Mouse (Mus musculus) MEL (cell line): Measurements from ENCODE around the gene Chchd5. TPM values are rescaled to one million over a fixed set of nuclear protein-coding genes. Genes with fewer than 3 reads are reported as not detected.

Experiments used
- DNase-seq: peaks from one replicate; pipeline ENCODE4 v3.0.0; 2011; ENCODE audit warnings: low read depth, low spot score
- H3K27ac ChIP-seq: 2 replicates; pipeline ENCODE4 v1.5.1; 2012; ENCODE audit warnings: low read depth, mild to moderate bottlenecking, control low read depth, low read length, moderate library complexity; ENCODE audit not compliant: control insufficient read depth
- H3K27me3 ChIP-seq, 2 experiments: fragments of 150-350 bp in 1 of 2; sonication (generic) in 1 of 2; 2 replicates each; pipeline ENCODE4 v1.6.1; 2012; ENCODE audit warnings: low read length in 2 of 2, mild to moderate bottlenecking in 2 of 2, improper control_type of control experiment in 1 of 2, moderate library complexity in 1 of 2; ENCODE audit not compliant: insufficient read depth in 2 of 2, control insufficient read depth in 1 of 2
- H3K36me3 ChIP-seq, 2 experiments: 2 replicates each; pipeline ENCODE4 v1.6.1; 2012 to 2014; ENCODE audit warnings: low read length in 2 of 2, improper control_type of control experiment in 1 of 2, inconsistent platforms in 1 of 2, mild to moderate bottlenecking in 1 of 2; ENCODE audit not compliant: insufficient read depth in 2 of 2, control insufficient read depth in 1 of 2
- H3K4me1 ChIP-seq, 2 experiments: fragments of 150-350 bp in 1 of 2; sonication (generic) in 1 of 2; 2 replicates each; pipeline ENCODE4 v1.6.1; 2012; ENCODE audit warnings: low read length in 2 of 2, improper control_type of control experiment in 1 of 2, mild to moderate bottlenecking in 1 of 2; ENCODE audit not compliant: insufficient read depth in 2 of 2, control insufficient read depth in 1 of 2
- H3K4me3 ChIP-seq, 2 experiments: fragments of 150-350 bp in 1 of 2; sonication (generic) in 1 of 2; 2 replicates each; pipeline ENCODE4 v1.5.1; 2012; ENCODE audit warnings: low read depth in 2 of 2, low read length in 2 of 2, mild to moderate bottlenecking in 2 of 2, moderate library complexity in 2 of 2, control low read depth in 1 of 2, improper control_type of control experiment in 1 of 2; ENCODE audit not compliant: control insufficient read depth in 1 of 2, insufficient read depth in 1 of 2
- H3K79me2 ChIP-seq: 2 replicates; pipeline ENCODE4 v1.6.1; 2012; ENCODE audit warnings: mild to moderate bottlenecking, low read length, moderate library complexity; ENCODE audit not compliant: control insufficient read depth, poor library complexity, insufficient read depth
- H3K9ac ChIP-seq: 2 replicates; pipeline ENCODE4 v1.6.1; 2012; ENCODE audit warnings: low read depth, mild to moderate bottlenecking, control low read depth, low read length, moderate library complexity; ENCODE audit not compliant: control insufficient read depth, poor library complexity, severe bottlenecking
- H3K9me3 ChIP-seq: fragments of 150-350 bp; sonication (generic); replicated peaks from 2 replicates; pipeline ENCODE4 v1.6.1; 2012; ENCODE audit warnings: mild to moderate bottlenecking, low read length, improper control_type of control experiment, moderate library complexity; ENCODE audit not compliant: insufficient read depth
- BHLHE40 ChIP-seq: IDR thresholded peaks from 2 replicates; pipeline ENCODE4 v1.6.1; 2012; ENCODE audit warnings: low read depth, mild to moderate bottlenecking, inconsistent platforms, low read length, improper control_type of control experiment, borderline replicate concordance
- CHD2 ChIP-seq: IDR thresholded peaks from 2 replicates; pipeline ENCODE4 v1.6.1; 2011; ENCODE audit warnings: low read length, improper control_type of control experiment
- CTCF ChIP-seq, 3 experiments: IDR thresholded peaks in 2 of 3; conservative IDR thresholded peaks in 1 of 3; 2 replicates each; pipeline ENCODE4 v1.5.1; 2011 to 2012; ENCODE audit warnings: low read length in 3 of 3, low read depth in 2 of 3, mild to moderate bottlenecking in 2 of 3, improper control_type of control experiment in 1 of 3, inconsistent platforms in 1 of 3, mixed read lengths in 1 of 3, moderate library complexity in 1 of 3; ENCODE audit not compliant: control insufficient read depth in 1 of 3, insufficient read depth in 1 of 3, poor library complexity in 1 of 3, severe bottlenecking in 1 of 3
- ELF1 ChIP-seq: IDR thresholded peaks from 2 replicates; pipeline ENCODE4 v1.6.1; 2014; ENCODE audit warnings: low read depth, mild to moderate bottlenecking, inconsistent platforms, low read length, improper control_type of control experiment, moderate library complexity
- EP300 ChIP-seq, 2 experiments: IDR thresholded peaks; 2 replicates each; pipeline ENCODE4 v1.6.1; 2011; ENCODE audit warnings: improper control_type of control experiment in 2 of 2, low read length in 2 of 2, low read depth in 1 of 2, mild to moderate bottlenecking in 1 of 2
- ETS1 ChIP-seq: IDR thresholded peaks from 2 replicates; pipeline ENCODE4 v1.6.1; 2012; ENCODE audit warnings: low read depth, mild to moderate bottlenecking, inconsistent platforms, low read length, improper control_type of control experiment, moderate library complexity
- GATA1 ChIP-seq: IDR thresholded peaks from 2 replicates; pipeline ENCODE4 v1.6.1; 2011; ENCODE audit warnings: low read depth, low read length, improper control_type of control experiment
- JUND ChIP-seq: IDR thresholded peaks from 2 replicates; pipeline ENCODE4 v1.6.1; 2011; ENCODE audit warnings: low read depth, mild to moderate bottlenecking, improper control_type of control experiment, low read length
- KAT2A ChIP-seq: conservative IDR thresholded peaks from 2 replicates; pipeline ENCODE4 v1.6.1; 2012; ENCODE audit warnings: low read depth, low read length, improper control_type of control experiment, inconsistent platforms
- MAFK ChIP-seq: IDR thresholded peaks from 2 replicates; pipeline ENCODE4 v1.6.1; 2011; ENCODE audit warnings: low read depth, mild to moderate bottlenecking, low read length, improper control_type of control experiment, borderline replicate concordance
- MAX ChIP-seq: IDR thresholded peaks from 2 replicates; pipeline ENCODE4 v1.6.1; 2011; ENCODE audit warnings: low read length, improper control_type of control experiment
- MAZ ChIP-seq: IDR thresholded peaks from 2 replicates; pipeline ENCODE4 v1.6.1; 2012; ENCODE audit warnings: low read depth, mild to moderate bottlenecking, inconsistent platforms, low read length, improper control_type of control experiment
- MXI1 ChIP-seq: IDR thresholded peaks from 2 replicates; pipeline ENCODE4 v1.6.1; 2011; ENCODE audit warnings: mild to moderate bottlenecking, low read depth, low read length, improper control_type of control experiment
- MYB ChIP-seq: IDR thresholded peaks from 2 replicates; pipeline ENCODE4 v1.6.1; 2011; ENCODE audit warnings: mild to moderate bottlenecking, low read depth, low read length, improper control_type of control experiment
- NRF1 ChIP-seq: IDR thresholded peaks from 2 replicates; pipeline ENCODE4 v1.6.1; 2014; ENCODE audit warnings: low read depth, mild to moderate bottlenecking, inconsistent platforms, low read length, improper control_type of control experiment, moderate library complexity; ENCODE audit not compliant: poor library complexity, insufficient read depth, severe bottlenecking
- POLR2A ChIP-seq, 2 experiments: IDR thresholded peaks; 2 replicates each; pipeline ENCODE4 v1.6.1; 2011 to 2012; ENCODE audit warnings: low read length in 2 of 2, mild to moderate bottlenecking in 2 of 2, control low read depth in 1 of 2, improper control_type of control experiment in 1 of 2, low read depth in 1 of 2, moderate library complexity in 1 of 2; ENCODE audit not compliant: control insufficient read depth in 1 of 2, insufficient read depth in 1 of 2, poor library complexity in 1 of 2
- RCOR1 ChIP-seq: IDR thresholded peaks from 2 replicates; pipeline ENCODE4 v1.6.1; 2012; ENCODE audit warnings: low read depth, mild to moderate bottlenecking, inconsistent platforms, low read length, improper control_type of control experiment
- SIN3A ChIP-seq: IDR thresholded peaks from 2 replicates; pipeline ENCODE4 v1.6.1; 2012; ENCODE audit warnings: low read length, improper control_type of control experiment, inconsistent platforms
- TAL1 ChIP-seq: IDR thresholded peaks from 2 replicates; pipeline ENCODE4 v1.6.1; 2012; ENCODE audit warnings: mild to moderate bottlenecking, inconsistent platforms, low read length, moderate library complexity, mixed read lengths
- TCF12 ChIP-seq: IDR thresholded peaks from 2 replicates; pipeline ENCODE4 v1.6.1; 2014; ENCODE audit warnings: low read depth, mild to moderate bottlenecking, inconsistent platforms, low read length, improper control_type of control experiment, moderate library complexity
- USF1 ChIP-seq: IDR thresholded peaks from 2 replicates; pipeline ENCODE4 v1.6.1; 2014; ENCODE audit warnings: low read depth, mild to moderate bottlenecking, inconsistent platforms, low read length, improper control_type of control experiment, moderate library complexity
- ZKSCAN1 ChIP-seq: IDR thresholded peaks from 2 replicates; pipeline ENCODE4 v1.6.1; 2012; ENCODE audit warnings: low read depth, mild to moderate bottlenecking, inconsistent platforms, low read length, improper control_type of control experiment, moderate library complexity
- ZNF384 ChIP-seq: IDR thresholded peaks from 2 replicates; pipeline ENCODE4 v1.6.1; 2012; ENCODE audit warnings: low read depth, mild to moderate bottlenecking, inconsistent platforms, low read length, improper control_type of control experiment
- polyA plus RNA-seq, 2 experiments: library from polyadenylated mRNA; stranded (reverse) in 1 of 2; unstranded in 1 of 2; fragments of >175 nt in 1 of 2; fragments of >200 nt in 1 of 2; gene quantifications; 2 replicates each; pipeline versions ENCODE4 v1.2.1 to v1.2.4; 2012; ENCODE audit warnings: low replicate concordance in 2 of 2, low read depth in 1 of 2; ENCODE audit not compliant: insufficient read length in 2 of 2, insufficient read depth in 1 of 2, missing spikeins in 1 of 2
- total RNA-seq: library from RNA; depleted of rRNA; stranded (reverse); fragments of 300-350 nt; gene quantifications from 2 replicates; pipeline ENCODE4 v1.2.3, GENCODE M21; 2012

Gene Chchd5
- total and polyA plus RNA-seq, 3 experiments, result 15.9 to 23.7 TPM; not detected in 1

DNA sequence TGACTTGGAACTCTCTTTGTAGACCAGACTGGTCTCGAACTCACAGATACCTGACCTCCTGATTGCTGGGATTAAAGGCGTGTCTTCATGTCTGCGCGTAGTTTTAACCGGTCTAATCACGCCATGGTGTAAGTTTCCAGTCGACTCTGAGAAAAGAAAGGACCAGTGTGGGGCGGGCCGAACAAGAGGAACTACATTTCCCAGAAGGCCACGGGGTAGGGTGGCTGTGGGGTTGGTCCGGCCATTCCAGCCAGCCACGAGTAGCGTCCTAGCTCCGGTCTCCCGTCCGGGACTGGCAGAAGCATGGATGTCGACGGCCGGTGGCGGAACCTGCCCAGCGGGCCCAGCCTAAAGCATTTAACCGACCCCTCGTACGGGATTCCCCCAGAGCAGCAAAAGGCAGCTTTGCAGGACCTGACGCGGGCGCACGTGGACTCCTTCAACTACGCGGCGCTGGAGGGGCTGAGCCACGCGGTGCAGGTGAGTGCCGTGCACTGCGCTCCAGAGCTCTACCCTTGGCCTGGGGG, 28.7 kb upstream of the Chchd5 start, which contains the start of gene Polr1b (continued):
- TF ChIP-seq ETS1, result peak; percentile 62; the same call in 1 of the 2 replicates
- TF ChIP-seq USF1, result no peak

DNA sequence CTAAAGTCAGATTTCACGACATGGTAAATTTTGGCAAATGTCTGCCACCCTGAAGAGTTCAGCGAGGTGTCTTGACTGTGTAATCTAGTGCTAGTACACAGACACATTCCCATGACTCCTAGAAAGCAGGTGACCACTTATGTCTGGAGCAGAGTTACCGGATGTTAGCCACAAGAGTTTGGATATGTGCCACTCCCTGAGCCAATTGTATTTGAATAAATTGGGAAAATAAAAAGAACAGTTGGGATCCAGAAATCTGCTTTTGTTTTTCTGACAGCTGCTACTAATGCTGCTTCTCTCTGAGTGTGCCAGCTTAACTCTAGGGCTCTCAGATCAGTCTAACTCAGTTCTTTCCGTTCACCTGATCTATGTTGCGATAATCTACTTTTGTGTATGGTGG, 16.6 kb upstream of the Chchd5 start:
- H3K9me3 ChIP-seq, result no peaks in the 10 kb centered on the region
- no peak overlapping the region for H3K4me3 ChIP-seq
- peaks cover 0 to 29% of the 10 kb centered on the region in 2 experiments; a peak in 2 of 4 replicates for H3K36me3 ChIP-seq
- no peak overlapping the region for H3K27ac ChIP-seq
- no peaks in the 10 kb centered on the region for H3K4me1 ChIP-seq
- TF ChIP-seq MXI1 (no peak), RCOR1 (no peak), USF1 (no peak)
- no peak for DNase-seq
- H3K27me3 ChIP-seq, result no peaks in the 10 kb centered on the region
- no peaks in the 10 kb centered on the region for H3K79me2 ChIP-seq
- H3K9ac ChIP-seq, result no peak overlapping the region

DNA sequence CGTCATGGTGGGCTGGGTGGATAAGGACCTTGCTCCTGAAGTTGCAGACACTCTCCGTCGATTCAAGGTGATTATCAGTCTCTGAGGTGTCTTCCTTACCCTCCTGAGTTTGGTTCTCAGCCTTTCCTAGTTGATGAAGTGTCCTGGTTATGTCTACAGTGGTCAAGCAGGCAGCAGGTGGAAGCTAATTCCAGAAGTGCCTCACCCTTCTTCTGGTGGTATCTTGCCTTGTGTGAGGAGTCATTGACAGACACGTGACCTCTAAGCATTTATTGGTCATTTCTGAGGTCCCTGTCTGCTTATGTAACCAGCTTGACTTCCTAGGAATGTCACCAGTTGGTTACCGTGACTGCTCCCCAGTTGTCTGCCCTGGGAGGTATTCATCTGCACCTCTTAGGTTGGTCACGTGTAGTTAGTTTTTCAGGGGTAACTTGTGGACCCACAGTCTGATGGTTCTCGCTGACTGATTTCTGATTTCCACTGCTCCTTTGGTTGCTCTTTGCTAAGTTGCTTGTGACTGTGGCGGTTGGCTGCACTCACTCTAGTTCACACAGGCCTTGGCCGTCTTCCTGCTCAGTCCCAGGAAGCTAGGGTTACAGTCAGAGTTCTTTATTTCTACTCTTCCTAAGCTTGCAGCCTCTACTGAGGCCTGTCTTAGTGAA, 13.7 kb upstream of the Chchd5 start:
- Histone ChIP-seq H3K9me3 (no peaks in the 10 kb centered on the region), H3K9ac (no peak overlapping the region), H3K27me3 (no peaks in the 10 kb centered on the region), H3K36me3 (peaks cover 0 to 28% of the 10 kb centered on the region in 2 experiments; a peak in 2 of 4 replicates), H3K27ac (no peak overlapping the region), H3K79me2 (no peaks in the 10 kb centered on the region), H3K4me1 (no peaks in the 10 kb centered on the region), H3K4me3 (no peak overlapping the region)
- DNase-seq, result no peak
- no peak for TF ChIP-seq ZNF384
- no peak for TF ChIP-seq ZKSCAN1
- no peak for TF ChIP-seq CTCF (IDR thresholded peaks at IDR 0.05 in 2 of 3, conservative IDR thresholded peaks at IDR 0.05 in 1 of 3; ENCODE audit: control insufficient read depth in 1 of 3, insufficient read depth in 1 of 3, low read depth in 2 of 3, low read length in 3 of 3, poor library complexity in 1 of 3, severe bottlenecking in 1 of 3)
- TF ChIP-seq MAFK, result no peak
- TF ChIP-seq EP300 (IDR thresholded peaks at IDR 0.05; ENCODE audit: low read depth in 1 of 2, low read length in 2 of 2), result no peak
- no peak for TF ChIP-seq POLR2A (IDR thresholded peaks at IDR 0.05; ENCODE audit: control insufficient read depth in 1 of 2, insufficient read depth in 1 of 2, low read depth in 1 of 2, low read length in 2 of 2, poor library complexity in 1 of 2)
- no peak for TF ChIP-seq USF1

DNA sequence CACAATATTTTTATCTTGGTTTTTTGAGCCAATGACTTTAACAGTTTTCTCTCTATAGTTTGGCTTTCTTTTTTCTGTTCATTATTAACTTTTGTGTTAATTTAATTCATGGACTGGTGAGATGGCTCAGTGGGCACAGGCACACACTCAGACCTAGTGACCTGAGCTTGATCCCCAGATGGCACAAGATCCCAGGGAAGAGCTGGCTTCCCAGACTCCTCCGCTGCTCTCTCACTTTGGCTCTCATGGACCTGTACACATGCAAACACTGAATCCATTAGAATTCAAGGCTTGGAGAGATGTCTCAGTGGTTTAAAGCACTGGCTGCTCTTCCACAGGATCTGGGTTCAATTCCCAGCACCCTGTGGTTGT, 13.1 kb upstream of the Chchd5 start:
- no peaks in the 10 kb centered on the region for H3K27me3 ChIP-seq
- H3K9ac ChIP-seq, result no peak overlapping the region
- DNase-seq, result no peak
- H3K4me3 ChIP-seq, result no peak overlapping the region
- H3K79me2 ChIP-seq, result no peaks in the 10 kb centered on the region
- no peaks in the 10 kb centered on the region for H3K4me1 ChIP-seq
- H3K36me3 ChIP-seq, result peaks cover 0 to 28% of the 10 kb centered on the region in 2 experiments; a peak in 2 of 4 replicates
- no peaks in the 10 kb centered on the region for H3K9me3 ChIP-seq
- no peak overlapping the region for H3K27ac ChIP-seq
- TF ChIP-seq ELF1 (no peak), MAX (no peak), KAT2A (no peak), TAL1 (no peak), BHLHE40 (no peak), USF1 (no peak), JUND (no peak), SIN3A (no peak), CHD2 (no peak), GATA1 (no peak), CTCF (IDR thresholded peaks at IDR 0.05 in 2 of 3, conservative IDR thresholded peaks at IDR 0.05 in 1 of 3; ENCODE audit: control insufficient read depth in 1 of 3, insufficient read depth in 1 of 3, low read depth in 2 of 3, low read length in 3 of 3, poor library complexity in 1 of 3, severe bottlenecking in 1 of 3) (no peak), NRF1 (no peak), TCF12 (no peak), MXI1 (no peak), MYB (no peak), MAZ (no peak)
